Mouse (Mus musculus) neural tube, embryonic 14.5 days (tissue): ENCODE data around the gene Gsn. TPM values are rescaled to one million over a fixed set of nuclear protein-coding genes. Genes with fewer than 3 reads are reported as not detected.

ENCODE experiments used
- ATAC-seq: fragments of 200-750 bp; cut with Nextera tagmentation; 2 replicates; pipeline ENCODE4 v1.8.0; 2017; ENCODE audit warnings: low read depth, mild to moderate bottlenecking, moderate TSS enrichment, moderate library complexity
- H3K27ac ChIP-seq: fragments of 300-500 bp; sonication (generic); 2 replicates; pipeline ENCODE4 v1.5.1; 2014; ENCODE audit warnings: low read depth, mild to moderate bottlenecking, control low read depth, low read length, moderate library complexity, mixed read lengths
- H3K27me3 ChIP-seq: fragments of 300-500 bp; sonication (generic); 2 replicates; pipeline ENCODE4 v1.6.1; 2014; ENCODE audit warnings: low read length; ENCODE audit not compliant: control insufficient read depth, insufficient read depth
- H3K36me3 ChIP-seq: fragments of 300-500 bp; sonication (generic); 2 replicates; pipeline ENCODE4 v1.6.1; 2014; ENCODE audit warnings: low read length, mixed read lengths; ENCODE audit not compliant: control insufficient read depth, insufficient read depth
- H3K4me1 ChIP-seq: fragments of 300-500 bp; sonication (generic); 2 replicates; pipeline ENCODE4 v1.6.1; 2014; ENCODE audit warnings: low read length; ENCODE audit not compliant: control insufficient read depth, insufficient read depth
- H3K4me2 ChIP-seq: fragments of 300-500 bp; sonication (generic); 2 replicates; pipeline ENCODE4 v1.6.1; 2014; ENCODE audit warnings: mild to moderate bottlenecking, low read depth, low read length, control low read depth
- H3K4me3 ChIP-seq: fragments of 300-500 bp; sonication (generic); 2 replicates; pipeline ENCODE4 v1.5.1; 2014; ENCODE audit warnings: low read depth, low read length, control low read depth, mixed read lengths
- H3K9ac ChIP-seq: fragments of 300-500 bp; sonication (generic); replicated peaks from 2 replicates; pipeline ENCODE4 v1.6.1; 2014; ENCODE audit warnings: low read depth, mild to moderate bottlenecking, control low read depth, low read length, mixed read lengths
- H3K9me3 ChIP-seq: fragments of 300-500 bp; sonication (generic); 2 replicates; pipeline ENCODE4 v1.6.1; 2016; ENCODE audit warnings: low read length; ENCODE audit not compliant: control insufficient read depth
- WGBS: fragments of 180-500 bp; shearing (Covaris S2); extraction: QIAGEN DNeasy Blood & Tissue Kit; methylation state at CpG from one replicate; pipeline ENCODE4 v1.1.7; 2014; 5-methylcytosine and 5-hydroxymethylcytosine counted together
- polyA plus RNA-seq: library from polyadenylated mRNA; unstranded; fragments of >200 nt; fragmentation: Nextera tagmentation; extraction: Ambion mirVana; gene quantifications from 2 replicates; pipeline ENCODE4 v1.2.1, GENCODE M21; 2014

The Gsn gene
- polyA plus RNA-seq, 1 experiment from 2014 or later = 19.3 TPM

GRCm38 (mm10) chr2:35267876-35268566 lies 11.8 kb downstream of the Gsn start:
- 86% methylated on average over 10 of the region's 10 CpGs for WGBS
- ATAC-seq = no peak

GRCm38 (mm10) chr2:35269136-35269535 lies 13.0 kb downstream of the Gsn start:
- H3K4me1 ChIP-seq = 0 out of 2 replicates have a peak, but pooled peaks cover 4% of the 10 kb centered on the region
- 94% methylated on average over 6 of the region's 6 CpGs for WGBS
- no peak overlapping the region for H3K4me3 ChIP-seq
- no peak overlapping the region for H3K4me2 ChIP-seq
- H3K36me3 ChIP-seq = no peaks in the 10 kb centered on the region
- no peaks in the 10 kb centered on the region for H3K9me3 ChIP-seq
- no peak overlapping the region for H3K27ac ChIP-seq
- no peak for ATAC-seq
- H3K27me3 ChIP-seq = no peaks in the 10 kb centered on the region
- H3K9ac ChIP-seq = no peak overlapping the region

More at GRCm38 (mm10) chr2:35267876-35268566, 11.8 kb downstream of the Gsn start:
- Histone ChIP-seq H3K4me3 (no peak overlapping the region), H3K9ac (no peak overlapping the region), H3K27ac (no peak overlapping the region), H3K4me2 (no peak overlapping the region), H3K4me1 (no peaks in the 10 kb centered on the region), H3K27me3 (no peaks in the 10 kb centered on the region), H3K9me3 (no peaks in the 10 kb centered on the region), H3K36me3 (no peaks in the 10 kb centered on the region)

GRCm38 (mm10) chr2:35269716-35270260 lies 13.6 kb downstream of the Gsn start:
- H3K9ac ChIP-seq = no peak overlapping the region
- no peak for ATAC-seq
- H3K27me3 ChIP-seq = no peaks in the 10 kb centered on the region
- H3K27ac ChIP-seq = no peak overlapping the region
- H3K9me3 ChIP-seq = no peaks in the 10 kb centered on the region
- H3K4me1 ChIP-seq = 0 out of 2 replicates have a peak, but pooled peaks cover 4% of the 10 kb centered on the region
- H3K36me3 ChIP-seq = no peaks in the 10 kb centered on the region
- H3K4me3 ChIP-seq = no peak overlapping the region
- H3K4me2 ChIP-seq = no peak overlapping the region
- WGBS = 83% methylated on average over 4 of the region's 4 CpGs

GRCm38 (mm10) chr2:35270531-35270984 lies 14.4 kb downstream of the Gsn start:
- ATAC-seq = peak; percentile 52; the same call in 1 of the 2 replicates
- H3K27me3 ChIP-seq = no peaks in the 10 kb centered on the region
- no peak overlapping the region for H3K4me3 ChIP-seq
- H3K4me2 ChIP-seq = no peak overlapping the region
- no peak overlapping the region for H3K9ac ChIP-seq
- no peak overlapping the region for H3K27ac ChIP-seq
- H3K9me3 ChIP-seq = no peaks in the 10 kb centered on the region
- 0 out of 2 replicates have a peak, but pooled peaks cover 4% of the 10 kb centered on the region for H3K4me1 ChIP-seq
- WGBS = 7% methylated on average over 10 of the region's 10 CpGs
- H3K36me3 ChIP-seq = no peaks in the 10 kb centered on the region

GRCm38 (mm10) chr2:35271817-35272216 lies 15.6 kb downstream of the Gsn start:
- 74% methylated on average over 2 of the region's 2 CpGs for WGBS
- H3K9ac ChIP-seq = no peak overlapping the region
- no peaks in the 10 kb centered on the region for H3K9me3 ChIP-seq
- H3K27ac ChIP-seq = no peak overlapping the region
- no peaks in the 10 kb centered on the region for H3K36me3 ChIP-seq
- no peak overlapping the region for H3K4me2 ChIP-seq
- ATAC-seq = no peak
- no peaks in the 10 kb centered on the region for H3K27me3 ChIP-seq
- H3K4me1 ChIP-seq = 0 out of 2 replicates have a peak, but pooled peaks cover 4% of the 10 kb centered on the region
- no peak overlapping the region for H3K4me3 ChIP-seq

- Histone ChIP-seq H3K4me3 (no peak overlapping the region), H3K4me1 (0 out of 2 replicates have a peak, but pooled peaks cover 4% of the 10 kb centered on the region), H3K27me3 (no peaks in the 10 kb centered on the region), H3K9ac (no peak overlapping the region), H3K9me3 (no peaks in the 10 kb centered on the region), H3K27ac (no peak overlapping the region), H3K36me3 (no peaks in the 10 kb centered on the region), H3K4me2 (no peak overlapping the region)
- WGBS = 88% methylated on average over 6 of the region's 6 CpGs
- ATAC-seq = no peak
Measured at GRCm38 (mm10) chr2:35272881-35273280, 16.7 kb downstream of the Gsn start.

GRCm38 (mm10) chr2:35273536-35273935 lies 17.4 kb downstream of the Gsn start:
- Histone ChIP-seq H3K4me3 (no peak overlapping the region), H3K9ac (no peak overlapping the region), H3K36me3 (no peaks in the 10 kb centered on the region), H3K4me2 (no peak overlapping the region), H3K27me3 (no peaks in the 10 kb centered on the region), H3K4me1 (0 out of 2 replicates have a peak, but pooled peaks cover 4% of the 10 kb centered on the region), H3K9me3 (no peaks in the 10 kb centered on the region), H3K27ac (no peak overlapping the region)
- no peak for ATAC-seq
- 34% methylated on average over 2 of the region's 2 CpGs for WGBS

GRCm38 (mm10) chr2:35277686-35278085 lies 21.5 kb downstream of the Gsn start:
- no peak overlapping the region for H3K4me3 ChIP-seq
- 0 out of 2 replicates have a peak, but pooled peaks cover 7% of the 10 kb centered on the region for H3K4me1 ChIP-seq
- peaks cover 12% of the 10 kb centered on the region for H3K27me3 ChIP-seq
- H3K4me2 ChIP-seq = no peak overlapping the region
- 81% methylated on average over 3 of the region's 3 CpGs for WGBS
- H3K27ac ChIP-seq = no peak overlapping the region
- no peaks in the 10 kb centered on the region for H3K36me3 ChIP-seq
- no peak for ATAC-seq
- no peaks in the 10 kb centered on the region for H3K9me3 ChIP-seq
- H3K9ac ChIP-seq = no peak overlapping the region
